Mouse (Mus musculus): Measurements from ENCODE around the gene Pip4k2b.
A peak's percentile ranks its signal among the peaks of the same experiment; 100 is the strongest.

DNA sequence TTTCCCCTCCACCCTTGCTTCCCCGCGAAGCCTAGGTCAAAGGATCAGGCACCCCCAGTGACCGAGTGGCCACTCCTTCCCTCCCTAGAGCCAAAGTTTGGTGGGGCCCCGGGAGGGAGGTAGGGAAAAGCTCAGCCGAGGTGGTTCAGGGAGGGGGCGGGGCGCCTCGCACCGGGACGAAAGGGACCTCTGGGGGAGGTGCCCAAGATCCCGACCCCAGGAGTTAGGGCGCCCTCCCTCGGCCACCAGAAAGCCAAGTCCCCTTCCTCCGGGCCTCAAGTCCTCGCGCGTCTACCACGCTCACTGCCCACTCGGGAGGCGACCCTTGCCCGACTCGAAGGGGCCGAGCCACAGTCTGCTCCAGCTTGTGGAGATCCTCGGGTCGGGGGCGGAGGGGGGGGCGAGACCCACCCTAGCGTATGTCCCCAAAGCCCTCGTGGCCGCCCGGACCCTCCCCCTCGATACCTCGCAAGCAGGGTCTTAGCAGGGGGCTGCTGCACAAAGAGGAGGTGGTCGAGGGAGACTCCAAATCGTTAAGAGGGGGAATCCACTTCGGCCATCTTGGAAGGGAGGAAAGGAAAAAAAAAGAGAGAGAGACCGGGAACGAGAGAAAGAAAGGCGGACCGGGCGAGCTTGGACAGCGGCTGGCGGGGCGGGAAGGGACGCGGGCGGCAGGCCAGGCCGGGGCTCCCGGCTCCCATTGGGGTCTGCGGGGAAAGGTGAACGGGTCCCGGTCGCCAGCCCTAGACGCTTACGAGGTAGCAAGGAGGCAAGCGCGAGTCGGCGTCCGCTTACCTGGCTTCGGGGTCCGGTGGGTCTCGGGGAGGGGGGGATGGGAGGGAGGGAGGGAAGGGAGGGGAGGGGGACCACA lies 45.5 kb downstream of the Pip4k2b start:
- TF ChIP-seq CTCF (IDR thresholded peaks at IDR 0.05; ENCODE audit: borderline replicate concordance, extremely low read depth, insufficient read depth, insufficient read length): peak; percentile 40; the same call in 1 of the 2 replicates
- no peak; the same call in 1 of the 2 replicates for TF ChIP-seq POLR2A (IDR thresholded peaks at IDR 0.05; ENCODE audit: borderline replicate concordance, extremely low read depth, insufficient read depth, insufficient read length, poor library complexity, severe bottlenecking)
